Mouse (Mus musculus) spleen, adult 2 months (tissue): Measurements from ENCODE around the gene Pitpna.
"Not testable (repeated sequence)": the region's sequence is repeated elsewhere in the genome, so short reads cannot be mapped to it uniquely, and the experiment has no call there.

Source experiments
- CTCF ChIP-seq: fragments of 200-500 bp; IDR thresholded peaks from 2 replicates; pipeline ENCODE4 v1.5.1; 2011; ENCODE audit warnings: mild to moderate bottlenecking, inconsistent platforms; ENCODE audit not compliant: insufficient read depth, insufficient read length, insufficient replicate concordance; ENCODE audit errors: extremely low read depth
- POLR2A ChIP-seq: fragments of 200-500 bp; IDR thresholded peaks from 2 replicates; pipeline ENCODE4 v1.6.1; 2011; ENCODE audit warnings: low read depth, low read length, inconsistent platforms

DNA sequence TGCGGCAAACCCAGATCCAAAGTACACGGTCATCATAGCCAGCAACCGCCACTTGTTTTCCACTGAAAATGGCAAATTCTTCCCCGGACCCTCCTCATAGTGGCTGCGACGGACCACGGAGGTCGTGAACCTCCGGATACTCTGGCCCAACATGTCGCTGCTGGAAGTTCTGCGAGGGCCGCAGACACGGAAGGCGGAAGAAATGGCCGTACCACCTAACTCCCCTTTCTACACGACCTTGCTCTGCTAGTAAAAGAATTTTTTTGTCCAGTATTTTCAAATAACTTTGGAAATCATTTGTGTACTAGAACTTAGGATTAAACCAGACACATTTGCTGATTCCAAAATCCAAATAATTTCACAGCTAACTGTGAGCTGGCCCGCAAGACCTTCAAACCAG is 11.9 kb downstream of the Pitpna start:
- not testable (repeated sequence) for TF ChIP-seq CTCF, POLR2A
